Mouse (Mus musculus): ENCODE measurements around the gene Tmx4. TPM values are rescaled to one million over a fixed set of nuclear protein-coding genes. Genes with fewer than 3 reads are reported as not detected.

The Tmx4 gene
- polyA plus RNA-seq, 1 experiment = 11.4 TPM

DNA sequence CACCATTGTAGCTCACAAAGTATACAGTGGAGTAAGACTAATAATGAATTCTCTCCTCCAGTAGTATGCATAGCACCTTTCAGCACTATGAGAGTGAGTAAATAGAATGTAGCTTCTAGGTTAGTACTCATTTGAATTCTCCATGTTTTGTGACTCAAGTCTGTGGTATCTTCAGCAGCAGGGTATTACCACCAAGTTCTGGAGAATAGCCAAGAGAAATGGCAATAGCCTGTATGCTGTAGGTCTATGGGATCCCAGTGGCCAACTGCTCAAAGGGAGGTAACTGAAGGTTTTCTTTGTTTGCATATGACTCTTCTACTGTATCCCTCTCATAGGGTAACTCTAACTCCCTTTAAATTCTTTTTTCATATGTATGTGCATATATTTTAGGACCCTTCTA, 39.0 kb downstream of the Tmx4 start:
- Histone ChIP-seq H3K4me3 (ENCODE audit: low read depth, low read length) (no peak overlapping the region), H3K36me3 (ENCODE audit: control insufficient read depth, insufficient read depth, low read length, poor library complexity, severe bottlenecking) (no peaks in the 10 kb centered on the region), H3K9me3 (replicated peaks; ENCODE audit: control insufficient read depth, insufficient read depth, low read length, poor library complexity, severe bottlenecking) (no peaks in the 10 kb centered on the region), H3K27me3 (ENCODE audit: control insufficient read depth, insufficient read depth, low read length, poor library complexity, severe bottlenecking) (no peaks in the 10 kb centered on the region), H3K9ac (ENCODE audit: low read depth, poor library complexity, severe bottlenecking) (no peak overlapping the region), H3K27ac (ENCODE audit: insufficient read depth, low read length) (no peak overlapping the region), H3K4me1 (ENCODE audit: control insufficient read depth, insufficient read depth, low read length) (no peaks in the 10 kb centered on the region)
- TF ChIP-seq EP300 (IDR thresholded peaks at IDR 0.05; ENCODE audit: insufficient read depth, low read depth, low read length) (no peak), CTCF (IDR thresholded peaks at IDR 0.05; ENCODE audit: low read depth, low read length) (no peak), POLR2A (IDR thresholded peaks at IDR 0.05; ENCODE audit: insufficient read depth, low read length) (no peak)

DNA sequence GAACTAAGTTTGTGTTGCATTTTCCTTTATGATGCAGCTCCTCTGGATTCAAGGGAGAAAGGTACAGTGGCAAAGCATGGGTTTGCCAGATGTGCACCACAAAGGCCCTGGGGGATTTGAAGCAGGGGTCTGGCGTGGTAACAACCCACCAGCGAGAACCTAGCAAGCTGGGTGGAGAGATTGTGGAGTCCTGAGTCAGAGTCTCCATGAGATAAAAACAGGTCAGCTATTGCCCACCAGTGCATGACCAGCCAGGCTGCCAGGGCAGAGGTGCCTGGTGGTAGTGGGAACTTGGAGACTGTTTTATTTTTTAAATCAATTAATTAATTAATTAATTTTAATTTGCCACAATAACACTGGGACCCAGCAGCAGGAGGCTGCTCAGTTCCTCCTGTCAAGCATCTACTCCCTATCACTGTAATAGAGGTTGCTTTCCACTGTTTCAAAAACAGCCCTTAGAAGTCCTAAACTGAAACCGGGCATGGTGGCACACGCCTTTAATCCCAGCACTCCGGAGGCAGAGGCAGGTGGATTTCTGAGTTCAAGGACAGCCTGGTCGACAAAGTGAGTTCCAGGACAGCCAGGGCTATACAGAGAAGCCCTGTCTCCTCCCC, 52.8 kb downstream of the Tmx4 start:
- H3K4me1 ChIP-seq (ENCODE audit: control insufficient read depth, insufficient read depth, low read length) = no peaks in the 10 kb centered on the region
- H3K27me3 ChIP-seq (ENCODE audit: control insufficient read depth, insufficient read depth, low read length, poor library complexity, severe bottlenecking) = no peaks in the 10 kb centered on the region
- no peaks in the 10 kb centered on the region for H3K9me3 ChIP-seq (replicated peaks; ENCODE audit: control insufficient read depth, insufficient read depth, low read length, poor library complexity, severe bottlenecking)
- no peak overlapping the region for H3K4me3 ChIP-seq (ENCODE audit: low read depth, low read length)
- no peak overlapping the region for H3K9ac ChIP-seq (ENCODE audit: low read depth, poor library complexity, severe bottlenecking)
- no peaks in the 10 kb centered on the region for H3K36me3 ChIP-seq (ENCODE audit: control insufficient read depth, insufficient read depth, low read length, poor library complexity, severe bottlenecking)
- TF ChIP-seq CTCF (IDR thresholded peaks at IDR 0.05; ENCODE audit: low read depth, low read length) = no peak
- TF ChIP-seq POLR2A (IDR thresholded peaks at IDR 0.05; ENCODE audit: insufficient read depth, low read length) = no peak
- TF ChIP-seq EP300 (IDR thresholded peaks at IDR 0.05; ENCODE audit: insufficient read depth, low read depth, low read length) = no peak
- no peak overlapping the region for H3K27ac ChIP-seq (ENCODE audit: insufficient read depth, low read length)

DNA sequence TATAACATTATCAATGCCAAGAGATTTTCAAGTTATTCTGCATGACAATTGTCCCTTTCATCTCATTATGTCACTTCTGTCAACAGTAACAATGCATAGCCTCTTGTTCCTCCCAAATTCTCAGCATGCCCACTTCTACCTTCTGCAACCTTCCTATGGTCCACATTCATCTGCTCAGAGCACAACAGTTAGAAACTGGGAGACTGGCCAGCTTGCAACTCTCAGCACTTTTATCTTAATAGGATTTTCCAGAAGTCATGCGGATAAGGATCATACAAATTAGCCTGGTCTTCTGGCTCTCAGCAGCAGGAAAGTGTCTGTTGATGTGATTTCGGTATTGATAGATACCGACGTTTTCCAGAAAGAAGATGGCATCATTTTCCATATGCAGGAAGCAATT, 58.7 kb downstream of the Tmx4 start:
- H3K27me3 ChIP-seq (ENCODE audit: control insufficient read depth, insufficient read depth, low read length, poor library complexity, severe bottlenecking) = no peaks in the 10 kb centered on the region; the same call in 1 of the 2 replicates
- no peaks in the 10 kb centered on the region for H3K36me3 ChIP-seq (ENCODE audit: control insufficient read depth, insufficient read depth, low read length, poor library complexity, severe bottlenecking)
- TF ChIP-seq CTCF (IDR thresholded peaks at IDR 0.05; ENCODE audit: low read depth, low read length) (no peak), EP300 (IDR thresholded peaks at IDR 0.05; ENCODE audit: insufficient read depth, low read depth, low read length) (no peak), POLR2A (IDR thresholded peaks at IDR 0.05; ENCODE audit: insufficient read depth, low read length) (no peak)
- H3K4me1 ChIP-seq (ENCODE audit: control insufficient read depth, insufficient read depth, low read length) = no peaks in the 10 kb centered on the region
- H3K9me3 ChIP-seq (replicated peaks; ENCODE audit: control insufficient read depth, insufficient read depth, low read length, poor library complexity, severe bottlenecking) = no peaks in the 10 kb centered on the region
- H3K4me3 ChIP-seq (ENCODE audit: low read depth, low read length) = no peak overlapping the region
- H3K27ac ChIP-seq (ENCODE audit: insufficient read depth, low read length) = no peak overlapping the region
- no peak overlapping the region for H3K9ac ChIP-seq (ENCODE audit: low read depth, poor library complexity, severe bottlenecking)

DNA sequence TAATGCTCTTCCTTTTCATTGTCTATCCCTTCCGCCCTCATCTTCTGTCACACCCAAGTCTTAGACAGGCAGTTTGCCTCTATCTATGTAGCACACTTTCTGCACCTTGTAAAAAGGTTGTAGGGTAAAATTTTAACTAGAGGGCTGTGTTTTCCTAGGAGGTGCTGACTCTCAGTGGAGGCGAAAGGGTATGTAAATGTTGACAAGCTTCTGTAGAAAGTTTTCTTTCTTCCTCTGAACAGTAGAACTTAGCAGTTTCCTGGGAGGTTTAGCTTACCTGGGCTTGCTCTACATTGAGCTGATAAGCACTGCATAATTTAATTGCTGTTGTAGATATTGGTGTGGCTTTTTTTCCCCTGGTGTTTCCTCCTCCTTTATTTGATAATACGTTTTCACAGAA, 84.5 kb downstream of the Tmx4 start:
- no peaks in the 10 kb centered on the region for H3K4me1 ChIP-seq (ENCODE audit: control insufficient read depth, insufficient read depth, low read length)
- H3K9me3 ChIP-seq (replicated peaks; ENCODE audit: control insufficient read depth, insufficient read depth, low read length, poor library complexity, severe bottlenecking) = peaks cover 9% of the 10 kb centered on the region
- TF ChIP-seq POLR2A (IDR thresholded peaks at IDR 0.05; ENCODE audit: insufficient read depth, low read length) (no peak), CTCF (IDR thresholded peaks at IDR 0.05; ENCODE audit: low read depth, low read length) (no peak), EP300 (IDR thresholded peaks at IDR 0.05; ENCODE audit: insufficient read depth, low read depth, low read length) (no peak)
- H3K27me3 ChIP-seq (ENCODE audit: control insufficient read depth, insufficient read depth, low read length, poor library complexity, severe bottlenecking) = no peaks in the 10 kb centered on the region
- no peak overlapping the region for H3K27ac ChIP-seq (ENCODE audit: insufficient read depth, low read length)
- no peak overlapping the region for H3K9ac ChIP-seq (ENCODE audit: low read depth, poor library complexity, severe bottlenecking)
- H3K4me3 ChIP-seq (ENCODE audit: low read depth, low read length) = no peak overlapping the region
- no peaks in the 10 kb centered on the region for H3K36me3 ChIP-seq (ENCODE audit: control insufficient read depth, insufficient read depth, low read length, poor library complexity, severe bottlenecking)

DNA sequence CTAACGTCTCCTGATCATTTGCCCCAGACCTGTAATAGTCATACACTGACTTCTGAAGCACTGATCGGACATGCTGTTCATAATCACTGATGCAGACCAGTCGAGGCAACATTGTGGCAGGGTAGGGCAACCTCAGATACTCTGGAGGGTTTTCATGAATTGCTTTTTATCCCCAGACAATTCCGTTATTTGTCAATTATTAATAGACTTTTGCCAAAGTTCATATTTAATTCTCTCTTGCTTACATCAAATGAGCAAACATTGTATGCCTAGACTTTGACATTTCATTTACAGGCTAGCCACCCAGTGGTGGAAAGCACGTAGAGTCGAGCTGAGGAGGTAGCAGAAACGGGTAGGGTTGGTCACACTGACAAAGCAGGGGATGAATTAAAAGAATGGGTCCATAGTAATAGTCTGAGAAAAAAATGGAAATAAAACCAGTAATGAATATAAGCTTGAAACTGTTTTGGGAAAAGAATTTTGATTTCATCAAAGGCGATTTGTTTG, 89.7 kb downstream of the Tmx4 start, which contains the start of gene Hao1:
Gene Hao1 (minus strand): TSS at position 148 of the 507 bp plus-strand sequence.
- Histone ChIP-seq H3K36me3 (ENCODE audit: control insufficient read depth, insufficient read depth, low read length, poor library complexity, severe bottlenecking) (no peaks in the 10 kb centered on the region), H3K27ac (ENCODE audit: insufficient read depth, low read length) (no peak within 1 kb of the TSS), H3K4me1 (ENCODE audit: control insufficient read depth, insufficient read depth, low read length) (no peaks in the 10 kb centered on the region), H3K4me3 (ENCODE audit: low read depth, low read length) (no peak within 1 kb of the TSS), H3K9me3 (replicated peaks; ENCODE audit: control insufficient read depth, insufficient read depth, low read length, poor library complexity, severe bottlenecking) (no peaks in the 10 kb centered on the region), H3K9ac (ENCODE audit: low read depth, poor library complexity, severe bottlenecking) (no peak within 1 kb of the TSS), H3K27me3 (ENCODE audit: control insufficient read depth, insufficient read depth, low read length, poor library complexity, severe bottlenecking) (no peaks in the 10 kb centered on the region)
- TF ChIP-seq EP300 (IDR thresholded peaks at IDR 0.05; ENCODE audit: insufficient read depth, low read depth, low read length) (no peak), POLR2A (IDR thresholded peaks at IDR 0.05; ENCODE audit: insufficient read depth, low read length) (no peak), CTCF (IDR thresholded peaks at IDR 0.05; ENCODE audit: low read depth, low read length) (no peak)

DNA sequence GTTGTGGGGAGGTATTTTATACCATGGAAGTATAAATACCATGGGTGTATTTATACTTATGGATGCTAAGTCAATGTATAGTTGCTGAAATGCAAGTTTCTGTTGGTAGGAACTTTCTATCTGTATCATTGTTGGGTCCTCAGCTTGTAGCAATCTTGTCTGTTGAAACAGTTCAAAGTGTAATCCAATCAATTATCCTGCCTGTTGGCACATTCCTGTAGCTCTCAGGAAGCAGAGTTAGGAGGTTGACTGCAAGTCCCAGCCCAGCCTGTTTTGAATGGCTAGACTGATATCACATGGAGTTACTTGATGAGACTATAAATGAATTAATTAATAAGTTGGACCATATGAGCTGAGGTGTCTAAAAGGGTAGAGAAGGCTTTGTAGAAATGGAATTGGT, 91.6 kb downstream of the Tmx4 start:
- H3K9me3 ChIP-seq (replicated peaks; ENCODE audit: control insufficient read depth, insufficient read depth, low read length, poor library complexity, severe bottlenecking) = no peaks in the 10 kb centered on the region
- H3K4me1 ChIP-seq (ENCODE audit: control insufficient read depth, insufficient read depth, low read length) = no peaks in the 10 kb centered on the region
- H3K27me3 ChIP-seq (ENCODE audit: control insufficient read depth, insufficient read depth, low read length, poor library complexity, severe bottlenecking) = no peaks in the 10 kb centered on the region
- H3K4me3 ChIP-seq (ENCODE audit: low read depth, low read length) = no peak overlapping the region
- TF ChIP-seq CTCF (IDR thresholded peaks at IDR 0.05; ENCODE audit: low read depth, low read length) (no peak), EP300 (IDR thresholded peaks at IDR 0.05; ENCODE audit: insufficient read depth, low read depth, low read length) (no peak)
- no peaks in the 10 kb centered on the region for H3K36me3 ChIP-seq (ENCODE audit: control insufficient read depth, insufficient read depth, low read length, poor library complexity, severe bottlenecking)
- no peak overlapping the region for H3K9ac ChIP-seq (ENCODE audit: low read depth, poor library complexity, severe bottlenecking)
- no peak overlapping the region for H3K27ac ChIP-seq (ENCODE audit: insufficient read depth, low read length)

All from ES-Bruce4 (cell line).